Mouse (Mus musculus) adrenal gland, adult 2 months (tissue): Measurements from ENCODE around the gene Ubtf. TPM values are rescaled to one million over a fixed set of nuclear protein-coding genes. Genes with fewer than 3 reads are reported as not detected.

Experiments
- DNase-seq: peaks from one replicate; pipeline ENCODE4 v3.0.0; 2021
- polyA plus RNA-seq: library from polyadenylated mRNA; depleted of rRNA; stranded (reverse); fragments of >200 nt; gene quantifications from 2 replicates; pipeline ENCODE4 v1.2.3, GENCODE M21; 2012
- total RNA-seq, 2 experiments: library from RNA; stranded (reverse); gene quantifications; 2 replicates each; pipeline ENCODE4 v1.2.3; 2021

Gene Ubtf
- total and polyA plus RNA-seq, 3 experiments, result 24.2 to 110 (median 95.9) TPM

- DNase-seq, result no peak
Measured at GRCm38 (mm10) chr11:102347683-102348082, 28.1 kb upstream of the Ubtf start.

- DNase-seq, result no peak
Measured at GRCm38 (mm10) chr11:102346926-102347325, 27.4 kb upstream of the Ubtf start.

- DNase-seq, result no peak
Measured at GRCm38 (mm10) chr11:102344458-102344857, 24.9 kb upstream of the Ubtf start.

- no peak for DNase-seq
Measured at GRCm38 (mm10) chr11:102342742-102343141, 23.2 kb upstream of the Ubtf start.

- DNase-seq, result no peak
Measured at GRCm38 (mm10) chr11:102341101-102341500, 21.6 kb upstream of the Ubtf start.

GRCm38 (mm10) chr11:102339624-102340023 lies 20.1 kb upstream of the Ubtf start:
- DNase-seq, result no peak

GRCm38 (mm10) chr11:102339195-102339594 lies 19.7 kb upstream of the Ubtf start:
- no peak for DNase-seq

- peak; percentile 91 for DNase-seq
Measured at GRCm38 (mm10) chr11:102338561-102338960, 19.0 kb upstream of the Ubtf start.

GRCm38 (mm10) chr11:102337921-102338320 lies 18.4 kb upstream of the Ubtf start:
- no peak for DNase-seq

GRCm38 (mm10) chr11:102336191-102336590 lies 16.6 kb upstream of the Ubtf start:
- peak; percentile 60 for DNase-seq

- DNase-seq, result peak; percentile 64
Measured at GRCm38 (mm10) chr11:102334973-102335700, 15.6 kb upstream of the Ubtf start.

GRCm38 (mm10) chr11:102334010-102334409 lies 14.5 kb upstream of the Ubtf start:
- DNase-seq, result no peak

- no peak for DNase-seq
Measured at GRCm38 (mm10) chr11:102333061-102333460, 13.5 kb upstream of the Ubtf start.

GRCm38 (mm10) chr11:102331806-102332205 lies 12.3 kb upstream of the Ubtf start:
- DNase-seq, result no peak

GRCm38 (mm10) chr11:102330039-102330438 lies 10.5 kb upstream of the Ubtf start:
- no peak for DNase-seq

GRCm38 (mm10) chr11:102329518-102329917 lies 10.0 kb upstream of the Ubtf start:
- DNase-seq, result no peak

- DNase-seq, result no peak
Measured at GRCm38 (mm10) chr11:102327839-102328238, 8.3 kb upstream of the Ubtf start.

GRCm38 (mm10) chr11:102327250-102327649 lies 7.7 kb upstream of the Ubtf start:
- no peak for DNase-seq

GRCm38 (mm10) chr11:102323516-102323915 lies 4.0 kb upstream of the Ubtf start:
- DNase-seq, result no peak

- no peak for DNase-seq
Measured at GRCm38 (mm10) chr11:102321931-102322330, 2.4 kb upstream of the Ubtf start.

GRCm38 (mm10) chr11:102320686-102321005 lies 1.1 kb upstream of the Ubtf start:
- DNase-seq, result peak; percentile 83

- peak; percentile 93 for DNase-seq
Measured at GRCm38 (mm10) chr11:102319941-102320685, 571 bp upstream of the Ubtf start.

- peak; percentile 80 for DNase-seq
Measured at GRCm38 (mm10) chr11:102318576-102319409, 749 bp downstream of the Ubtf start.
